Mouse (Mus musculus): ENCODE data around the gene Ttll9. TPM values are rescaled to one million over a fixed set of nuclear protein-coding genes. Genes with fewer than 3 reads are reported as not detected.

Gene Ttll9
- polyA plus RNA-seq, 3 experiments from 2014 or later = 0.92 to 1.6 (median 1.0) TPM

GRCm38 (mm10) chr2:153014758-153015593, 52.7 kb downstream of the Ttll9 start, which contains the start of gene Pdrg1:
TSS of gene Pdrg1 (minus strand) at chr2:153015427.
- ATAC-seq = peak; percentile 96

GRCm38 (mm10) chr2:153015804-153016203, 53.5 kb downstream of the Ttll9 start:
- ATAC-seq = no peak

- ATAC-seq = no peak
These were observed 54.5 kb downstream of the Ttll9 start for GRCm38 (mm10) chr2:153016786-153017185.

GRCm38 (mm10) chr2:153019355-153019754, 57.1 kb downstream of the Ttll9 start:
- ATAC-seq = no peak

GRCm38 (mm10) chr2:153021163-153021562, 58.9 kb downstream of the Ttll9 start:
- no peak for ATAC-seq

GRCm38 (mm10) chr2:153022855-153023254, 60.6 kb downstream of the Ttll9 start:
- ATAC-seq = no peak

GRCm38 (mm10) chr2:153026052-153026451, 63.8 kb downstream of the Ttll9 start:
- ATAC-seq = no peak

GRCm38 (mm10) chr2:153027501-153027900, 65.2 kb downstream of the Ttll9 start:
- ATAC-seq = no peak

- no peak for ATAC-seq
These were observed 68.1 kb downstream of the Ttll9 start for GRCm38 (mm10) chr2:153030422-153030821.

- ATAC-seq = no peak
These were observed 69.1 kb downstream of the Ttll9 start, which contains the start of gene Xkr7 for GRCm38 (mm10) chr2:153031126-153032082. TSS of gene Xkr7 (plus strand) at chr2:153031852.

- ATAC-seq = no peak
These were observed 70.0 kb downstream of the Ttll9 start for GRCm38 (mm10) chr2:153032083-153032842.

GRCm38 (mm10) chr2:153032973-153033372, 70.7 kb downstream of the Ttll9 start:
- no peak for ATAC-seq

GRCm38 (mm10) chr2:153033545-153034230, 71.4 kb downstream of the Ttll9 start:
- ATAC-seq = no peak

GRCm38 (mm10) chr2:153036690-153037089, 74.4 kb downstream of the Ttll9 start:
- no peak for ATAC-seq

GRCm38 (mm10) chr2:153043886-153044285, 81.6 kb downstream of the Ttll9 start:
- no peak for ATAC-seq

- no peak for ATAC-seq
These were observed 83.6 kb downstream of the Ttll9 start for GRCm38 (mm10) chr2:153045884-153046299.

GRCm38 (mm10) chr2:153047828-153048465, 85.7 kb downstream of the Ttll9 start:
- ATAC-seq = no peak

GRCm38 (mm10) chr2:153049288-153049996, 87.2 kb downstream of the Ttll9 start:
- ATAC-seq = no peak

GRCm38 (mm10) chr2:153049997-153050358, 87.7 kb downstream of the Ttll9 start:
- ATAC-seq = no peak

- ATAC-seq = no peak
These were observed 88.8 kb downstream of the Ttll9 start for GRCm38 (mm10) chr2:153051095-153051494.

- no peak for ATAC-seq
These were observed 89.3 kb downstream of the Ttll9 start for GRCm38 (mm10) chr2:153051537-153051936.
